Mouse (Mus musculus): ENCODE measurements around the gene Apcs. TPM values are rescaled to one million over a fixed set of nuclear protein-coding genes. Genes with fewer than 3 reads are reported as not detected.

Apcs gene
- polyA plus RNA-seq (2017; shearing (Covaris generic)), result not detected

- no peak for ATAC-seq
Observed at GRCm38 (mm10) chr1:172894777-172895357, at the start of gene Apcs. Gene Apcs, minus strand, starts transcription at chr1:172895041.

- no peak for ATAC-seq
Observed at GRCm38 (mm10) chr1:172932197-172932596, 37.4 kb upstream of the Apcs start.

- no peak for ATAC-seq
Observed at GRCm38 (mm10) chr1:172918450-172918849, 23.6 kb upstream of the Apcs start.

GRCm38 (mm10) chr1:172917115-172917514 is 22.3 kb upstream of the Apcs start:
- ATAC-seq, result no peak

- ATAC-seq, result no peak
Observed at GRCm38 (mm10) chr1:172903313-172903712, 8.5 kb upstream of the Apcs start.

- ATAC-seq, result no peak
Observed at GRCm38 (mm10) chr1:172895435-172895834, 594 bp upstream of the Apcs start.

GRCm38 (mm10) chr1:172876675-172877074 is 18.2 kb downstream of the Apcs start:
- ATAC-seq, result no peak

GRCm38 (mm10) chr1:172875265-172875664 is 19.6 kb downstream of the Apcs start:
- ATAC-seq, result no peak

GRCm38 (mm10) chr1:172848171-172848570 is 46.7 kb downstream of the Apcs start:
- ATAC-seq, result no peak

- ATAC-seq, result no peak
Observed at GRCm38 (mm10) chr1:172847044-172847761, 47.6 kb downstream of the Apcs start.

Other genes starting within 250 kb of the Apcs start
- gene Crp, start 197.0 kb downstream of the Apcs start, polyA plus RNA-seq (2017; shearing (Covaris generic)), result not detected
- not detected for gene Olfr16, start 55.4 kb upstream of the Apcs start, polyA plus RNA-seq (2017; shearing (Covaris generic))
- not detected for gene Olfr1408, start 242.3 kb upstream of the Apcs start, polyA plus RNA-seq (2017; shearing (Covaris generic))

Measured in CD4-positive, CD25-positive, alpha-beta regulatory T cell, adult 4 months (primary cell).